Mouse (Mus musculus): Measurements from ENCODE around the gene Aff4. TPM values are rescaled to one million over a fixed set of nuclear protein-coding genes. Genes with fewer than 3 reads are reported as not detected.
"Not testable (repeated sequence)": the region's sequence is repeated elsewhere in the genome, so short reads cannot be mapped to it uniquely, and the experiment has no call there.

Aff4 gene
- 17.7 and 77.7 TPM in 2 replicates for polyA plus RNA-seq (2012; ENCODE audit: insufficient read depth, insufficient read length, missing spikeins)

DNA sequence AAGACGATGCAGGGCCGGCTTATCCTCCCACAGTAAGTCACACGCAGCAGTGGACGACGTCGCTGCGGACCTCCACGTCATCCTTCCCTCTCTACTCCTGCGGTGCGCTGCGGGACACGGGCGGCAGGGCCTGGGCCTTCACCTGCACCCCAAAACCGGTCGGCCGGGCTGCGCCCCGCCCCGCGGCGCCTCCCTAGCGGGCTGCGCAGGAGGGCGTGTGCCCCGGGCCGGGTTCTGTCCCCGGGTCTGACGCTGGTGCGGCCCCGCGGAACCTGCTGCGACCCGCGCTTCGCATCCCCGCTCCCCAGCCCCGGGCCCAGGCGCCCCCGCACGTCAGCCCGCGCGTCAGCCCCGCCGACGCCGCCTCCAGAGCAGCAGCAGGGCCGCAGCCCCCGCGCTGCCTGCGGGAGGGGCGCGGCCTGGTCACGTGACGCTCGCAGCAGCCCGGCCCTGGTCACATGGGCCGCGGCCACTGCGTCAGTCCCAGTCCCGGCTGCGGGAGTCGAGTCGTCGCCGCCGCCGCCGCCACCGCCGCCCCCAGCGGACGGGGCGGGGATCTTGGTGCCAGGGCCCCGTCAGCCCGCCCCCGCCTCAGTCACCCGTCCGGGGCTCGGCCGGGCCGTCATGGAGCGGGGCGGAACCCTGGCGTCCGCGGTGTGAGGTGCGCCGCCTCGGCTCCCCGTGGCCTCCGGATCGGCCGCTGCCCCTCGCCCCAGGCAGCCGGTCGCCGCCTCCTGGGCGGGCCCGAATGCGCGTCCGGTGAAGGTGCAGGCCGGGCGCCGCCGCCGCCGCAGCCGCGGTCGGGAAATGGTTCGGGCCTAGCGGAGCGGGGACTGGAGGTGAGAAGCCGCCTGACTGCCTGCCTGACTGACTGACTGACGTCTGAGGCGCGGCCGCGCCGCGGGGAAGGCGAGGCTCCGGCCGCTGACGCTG is at the start of gene Aff4:
Gene Aff4, plus strand, starts transcription at position 543 of the 933 bp plus-strand sequence.
- Histone ChIP-seq H3K4me3 (ENCODE audit: insufficient read depth, low read depth, low read length) (peak within 1 kb of the TSS; percentile 86), H3K4me1 (ENCODE audit: control insufficient read depth, insufficient read depth, insufficient read length, low read length) (peaks cover 3% of the 10 kb centered on the region; the same call in 1 of the 2 replicates), H3K27ac (replicated peaks; ENCODE audit: low read depth, low read length) (peak within 1 kb of the TSS; percentile 88)

DNA sequence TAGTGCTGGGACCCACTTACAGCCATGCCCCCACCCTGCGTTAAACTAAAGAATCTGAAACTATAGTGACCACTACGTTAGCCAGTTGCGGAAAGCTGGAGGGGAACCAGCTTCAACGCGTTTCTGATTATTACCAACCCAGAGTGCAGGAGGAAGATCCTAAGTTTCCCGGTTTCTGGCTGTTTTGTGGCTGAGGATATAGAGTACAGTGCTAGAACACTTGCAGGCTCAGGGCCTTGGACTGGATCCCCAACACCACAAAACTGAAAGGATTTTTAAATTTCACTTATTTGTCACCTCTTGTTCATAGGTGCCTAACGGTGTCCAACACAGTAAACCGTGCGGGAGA is 49.5 kb upstream of the Aff4 start:
- peak overlapping the region; percentile 63 for H3K4me3 ChIP-seq (ENCODE audit: insufficient read depth, low read depth, low read length)
- peaks cover 7% of the 10 kb centered on the region; the same call in 1 of the 2 replicates for H3K4me1 ChIP-seq (ENCODE audit: control insufficient read depth, insufficient read depth, insufficient read length, low read length)
- peak overlapping the region; percentile 96 for H3K27ac ChIP-seq (replicated peaks; ENCODE audit: low read depth, low read length)

GRCm38 (mm10) chr11:53304044-53304840 is 46.4 kb upstream of the Aff4 start:
- Histone ChIP-seq H3K4me3 (ENCODE audit: insufficient read depth, low read depth, low read length) (no peak overlapping the region), H3K27ac (replicated peaks; ENCODE audit: low read depth, low read length) (no peak overlapping the region), H3K4me1 (ENCODE audit: control insufficient read depth, insufficient read depth, insufficient read length, low read length) (peaks cover 16% of the 10 kb centered on the region; the same call in 1 of the 2 replicates)

DNA sequence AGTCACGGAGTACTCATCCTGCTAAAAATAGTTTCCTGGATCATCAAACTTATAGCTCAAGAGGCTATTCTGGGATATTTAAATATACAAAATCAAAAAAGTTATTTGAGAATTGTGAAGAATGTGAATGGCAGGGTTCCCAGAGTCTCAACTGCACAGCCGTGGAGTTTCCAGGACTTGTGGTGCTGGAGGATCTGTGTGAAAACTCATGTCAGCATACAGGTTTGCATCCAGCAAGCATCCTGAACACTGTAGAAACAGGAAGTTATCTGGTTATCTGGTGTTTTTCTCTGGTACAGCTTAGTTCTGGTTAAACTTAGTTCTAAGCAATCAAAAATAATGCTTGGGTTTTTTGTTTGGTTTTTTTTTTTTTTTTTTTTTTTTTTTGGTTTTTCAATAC is 43.7 kb upstream of the Aff4 start:
- Histone ChIP-seq H3K4me1 (ENCODE audit: control insufficient read depth, insufficient read depth, insufficient read length, low read length) (peaks cover 12% of the 10 kb centered on the region; the same call in 1 of the 2 replicates), H3K27ac (replicated peaks; ENCODE audit: low read depth, low read length) (no peak overlapping the region), H3K4me3 (ENCODE audit: insufficient read depth, low read depth, low read length) (no peak overlapping the region)

- H3K4me1 ChIP-seq (ENCODE audit: control insufficient read depth, insufficient read depth, insufficient read length, low read length), result peaks cover 12% of the 10 kb centered on the region; the same call in 1 of the 2 replicates
- no peak overlapping the region for H3K4me3 ChIP-seq (ENCODE audit: insufficient read depth, low read depth, low read length)
- peak overlapping the region; percentile 99 for H3K27ac ChIP-seq (replicated peaks; ENCODE audit: low read depth, low read length)
Measured at GRCm38 (mm10) chr11:53307558-53308065, 43.0 kb upstream of the Aff4 start.

DNA sequence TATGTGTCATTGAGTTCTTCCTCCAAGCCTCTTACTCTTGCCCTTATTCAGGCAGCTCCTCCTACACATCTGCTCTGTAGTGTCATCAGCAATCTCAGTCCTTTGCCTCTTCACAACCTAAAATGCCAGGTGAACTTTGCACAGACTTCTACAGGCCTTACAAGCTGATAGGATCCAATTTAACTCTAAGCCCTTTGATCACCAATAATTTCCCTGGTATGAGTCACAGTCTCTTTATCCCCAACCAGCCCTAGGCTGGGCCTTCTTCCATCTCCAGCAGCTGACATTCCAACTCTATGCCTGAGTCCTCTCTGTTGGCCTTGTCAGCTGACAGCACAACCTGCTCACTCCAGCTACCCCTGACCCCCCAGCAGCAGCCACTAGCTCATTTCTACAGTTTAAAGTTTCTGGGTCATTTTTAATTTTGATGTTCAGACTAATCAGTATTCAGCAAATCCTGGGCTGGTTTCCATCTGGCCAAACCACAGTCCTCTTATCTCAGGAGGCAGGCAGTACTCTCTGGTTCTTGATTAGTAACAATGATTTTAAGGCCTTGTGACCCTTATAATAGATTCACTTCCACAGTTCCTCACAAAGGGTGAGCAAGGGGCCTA is 42.3 kb upstream of the Aff4 start:
- no peak overlapping the region for H3K4me3 ChIP-seq (ENCODE audit: insufficient read depth, low read depth, low read length)
- peak overlapping the region; percentile 99 for H3K27ac ChIP-seq (replicated peaks; ENCODE audit: low read depth, low read length)
- peaks cover 12% of the 10 kb centered on the region; the same call in 1 of the 2 replicates for H3K4me1 ChIP-seq (ENCODE audit: control insufficient read depth, insufficient read depth, insufficient read length, low read length)

GRCm38 (mm10) chr11:53308884-53309310 is 41.7 kb upstream of the Aff4 start:
- Histone ChIP-seq H3K27ac (replicated peaks; ENCODE audit: low read depth, low read length) (peak overlapping the region; percentile 99), H3K4me1 (ENCODE audit: control insufficient read depth, insufficient read depth, insufficient read length, low read length) (peaks cover 12% of the 10 kb centered on the region; the same call in 1 of the 2 replicates), H3K4me3 (ENCODE audit: insufficient read depth, low read depth, low read length) (no peak overlapping the region)

- no peak overlapping the region for H3K27ac ChIP-seq (replicated peaks; ENCODE audit: low read depth, low read length)
- H3K4me1 ChIP-seq (ENCODE audit: control insufficient read depth, insufficient read depth, insufficient read length, low read length), result peaks cover 12% of the 10 kb centered on the region; the same call in 1 of the 2 replicates
- no peak overlapping the region for H3K4me3 ChIP-seq (ENCODE audit: insufficient read depth, low read depth, low read length)
Measured at GRCm38 (mm10) chr11:53311385-53311784, 39.2 kb upstream of the Aff4 start.

DNA sequence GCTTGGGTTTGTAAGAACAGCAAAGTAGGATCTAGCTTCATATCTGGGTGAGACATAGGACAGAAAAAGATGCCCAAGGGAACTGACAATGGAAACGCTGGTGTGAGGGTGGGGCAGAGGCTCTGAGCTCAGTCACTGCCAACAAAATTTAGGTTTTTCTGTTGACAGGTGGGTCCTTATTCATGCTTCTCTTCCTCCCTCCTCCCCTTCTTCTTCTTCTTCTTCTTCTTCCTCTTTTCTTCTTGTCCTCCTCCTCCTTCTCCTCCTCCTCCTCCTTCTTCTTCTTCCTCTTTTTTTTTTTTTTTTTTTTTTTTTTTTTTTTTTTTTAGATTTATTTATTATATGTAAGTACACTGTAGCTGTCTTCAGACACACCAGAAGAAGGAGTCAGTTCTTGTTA is 37.8 kb upstream of the Aff4 start:
- not testable (repeated sequence) for H3K27ac ChIP-seq (replicated peaks; ENCODE audit: low read depth, low read length); H3K4me1 ChIP-seq (ENCODE audit: control insufficient read depth, insufficient read depth, insufficient read length, low read length); H3K4me3 ChIP-seq (ENCODE audit: insufficient read depth, low read depth, low read length)

GRCm38 (mm10) chr11:53314770-53315173 is 35.9 kb upstream of the Aff4 start:
- H3K4me3 ChIP-seq (ENCODE audit: insufficient read depth, low read depth, low read length), result no peak overlapping the region
- H3K27ac ChIP-seq (replicated peaks; ENCODE audit: low read depth, low read length), result no peak overlapping the region
- no peaks in the 10 kb centered on the region for H3K4me1 ChIP-seq (ENCODE audit: control insufficient read depth, insufficient read depth, insufficient read length, low read length)

DNA sequence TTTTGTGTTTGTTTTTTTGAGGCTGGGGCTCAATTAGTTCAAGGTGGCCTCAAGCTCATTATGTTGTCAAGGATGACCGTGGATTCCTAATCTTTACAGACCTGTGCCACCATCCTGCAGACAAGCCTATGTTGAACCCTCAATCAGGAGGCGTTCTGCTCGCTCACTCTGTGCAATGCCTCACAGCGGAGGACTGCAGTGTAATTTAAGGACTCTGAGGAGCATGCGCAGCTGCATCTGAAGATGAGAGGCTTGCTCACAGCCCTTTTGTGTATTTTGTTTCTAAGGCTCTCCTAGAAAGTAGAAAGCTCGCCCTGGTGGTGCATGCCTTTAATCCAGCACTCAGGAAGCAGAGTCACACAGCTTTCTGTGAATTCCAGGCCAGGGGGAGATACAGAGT is 33.6 kb upstream of the Aff4 start:
- H3K4me1 ChIP-seq (ENCODE audit: control insufficient read depth, insufficient read depth, insufficient read length, low read length), result no peaks in the 10 kb centered on the region
- no peak overlapping the region for H3K27ac ChIP-seq (replicated peaks; ENCODE audit: low read depth, low read length)
- no peak overlapping the region for H3K4me3 ChIP-seq (ENCODE audit: insufficient read depth, low read depth, low read length)

DNA sequence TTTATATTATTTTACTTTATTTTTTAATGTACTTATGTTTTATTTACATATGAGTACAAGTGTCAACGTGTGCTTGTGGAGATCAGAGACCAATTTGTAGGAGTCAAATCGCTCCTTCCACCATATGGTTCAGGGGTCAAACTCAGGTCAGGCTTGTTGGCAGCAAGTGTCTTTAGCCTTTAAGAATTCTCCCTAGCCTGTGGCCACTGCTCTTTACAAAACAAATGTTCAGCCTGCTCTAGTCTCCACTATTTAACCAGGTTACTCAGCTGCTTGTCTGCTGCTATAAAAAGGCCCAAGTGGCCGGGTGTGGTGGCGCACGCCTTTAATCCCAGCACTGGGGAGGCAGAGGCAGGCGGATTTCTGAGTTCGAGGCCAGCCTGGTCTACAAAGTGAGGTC is 32.6 kb upstream of the Aff4 start:
- Histone ChIP-seq H3K4me3 (ENCODE audit: insufficient read depth, low read depth, low read length) (no peak overlapping the region), H3K27ac (replicated peaks; ENCODE audit: low read depth, low read length) (no peak overlapping the region), H3K4me1 (ENCODE audit: control insufficient read depth, insufficient read depth, insufficient read length, low read length) (no peaks in the 10 kb centered on the region)

GRCm38 (mm10) chr11:53318568-53318967 is 32.1 kb upstream of the Aff4 start:
- not testable (repeated sequence) for H3K4me3 ChIP-seq (ENCODE audit: insufficient read depth, low read depth, low read length); H3K27ac ChIP-seq (replicated peaks; ENCODE audit: low read depth, low read length); H3K4me1 ChIP-seq (ENCODE audit: control insufficient read depth, insufficient read depth, insufficient read length, low read length)

DNA sequence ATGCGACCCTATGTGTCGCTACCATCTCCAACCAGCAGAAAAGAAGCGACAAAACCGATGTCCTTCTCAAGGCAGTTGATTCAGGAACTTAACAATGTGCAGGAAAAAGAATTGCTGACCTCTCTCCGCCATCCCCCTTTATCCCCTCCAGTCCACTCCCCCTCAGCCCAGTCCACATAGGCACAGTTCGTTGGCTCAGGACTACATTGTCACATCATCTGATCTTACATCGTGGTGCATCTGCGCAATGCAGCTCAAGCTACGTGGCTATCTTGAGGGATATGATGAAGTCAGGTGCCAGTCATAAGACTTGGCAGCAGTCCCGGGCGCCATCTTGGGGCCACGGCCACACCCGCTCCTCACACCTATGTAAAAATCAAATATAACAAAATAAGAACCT is 30.8 kb upstream of the Aff4 start:
- not testable (repeated sequence) for H3K27ac ChIP-seq (replicated peaks; ENCODE audit: low read depth, low read length); H3K4me1 ChIP-seq (ENCODE audit: control insufficient read depth, insufficient read depth, insufficient read length, low read length); H3K4me3 ChIP-seq (ENCODE audit: insufficient read depth, low read depth, low read length)

Measured in brown adipose tissue, adult 24 weeks (tissue).